Mouse (Mus musculus): ENCODE measurements at regions not wholly inside any gene's neighbourhood (a gene's known extent, or its start where the extent isn't known, plus 50 kb on each side); places are given as distances from the start of the nearest gene placed in this dataset.

DNA sequence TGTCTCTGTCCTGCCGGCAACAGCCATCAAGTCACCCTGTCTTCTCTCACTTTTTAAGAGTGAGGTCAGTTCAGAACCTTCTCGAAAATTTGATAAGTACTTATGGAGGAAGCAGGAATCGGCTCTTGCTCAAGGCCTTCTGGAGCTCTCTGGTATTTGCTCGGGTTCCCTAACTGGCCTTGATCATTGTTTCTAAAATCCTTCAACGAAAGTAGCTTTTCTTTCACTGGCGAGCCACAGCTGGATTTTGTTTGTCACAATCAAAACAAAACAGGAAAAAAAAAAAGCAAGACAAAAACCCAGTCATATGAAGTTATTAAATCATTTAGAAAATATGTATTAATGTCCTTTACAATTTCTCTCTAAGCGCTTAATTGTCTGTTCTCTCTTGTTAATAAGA lies 156.6 kb upstream of the Tex13c2 start:
- Histone ChIP-seq H3K9me3 (replicated peaks) (no peaks in the 10 kb centered on the region), H3K4me1 (replicated peaks) (no peaks in the 10 kb centered on the region), H3K36me3 (replicated peaks) (no peaks in the 10 kb centered on the region), H3K4me2 (no peak overlapping the region), H3K9ac (no peak overlapping the region), H3K27ac (replicated peaks) (no peak overlapping the region), H3K27me3 (no peaks in the 10 kb centered on the region), H3K4me3 (replicated peaks) (no peak overlapping the region)
- no peak for ATAC-seq (ENCODE audit: insufficient read depth)
- 59% methylated on average over 7 of the region's 7 CpGs for WGBS (ENCODE audit: insufficient replicate concordance)

DNA sequence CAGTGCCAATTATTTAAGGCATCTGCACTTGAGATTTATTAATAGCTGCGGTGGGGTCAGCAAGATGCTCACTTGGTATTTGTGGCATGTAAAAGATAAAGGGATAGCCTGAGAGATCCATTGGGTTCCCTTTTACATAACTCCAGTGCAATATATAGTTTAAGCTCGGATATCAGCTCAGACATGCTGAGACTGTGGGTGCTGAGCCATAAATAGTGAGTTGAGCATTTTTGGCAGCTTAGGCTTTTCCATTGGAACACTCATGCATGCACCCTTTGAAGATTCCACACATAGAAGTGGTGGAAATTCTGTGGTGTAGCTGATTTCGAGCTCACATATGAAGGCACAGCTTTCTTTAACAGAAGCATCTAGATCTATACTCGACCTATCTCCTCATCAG lies 155.9 kb upstream of the Tex13c2 start:
- H3K36me3 ChIP-seq (replicated peaks), result no peaks in the 10 kb centered on the region
- H3K9me3 ChIP-seq (replicated peaks), result no peaks in the 10 kb centered on the region
- no peak for ATAC-seq (ENCODE audit: insufficient read depth)
- H3K27me3 ChIP-seq, result no peaks in the 10 kb centered on the region
- no peak overlapping the region for H3K27ac ChIP-seq (replicated peaks)
- H3K4me1 ChIP-seq (replicated peaks), result no peaks in the 10 kb centered on the region
- no peak overlapping the region for H3K4me3 ChIP-seq (replicated peaks)
- no peak overlapping the region for H3K4me2 ChIP-seq
- 52% methylated on average over 4 of the region's 4 CpGs for WGBS (ENCODE audit: insufficient replicate concordance)
- H3K9ac ChIP-seq, result no peak overlapping the region

DNA sequence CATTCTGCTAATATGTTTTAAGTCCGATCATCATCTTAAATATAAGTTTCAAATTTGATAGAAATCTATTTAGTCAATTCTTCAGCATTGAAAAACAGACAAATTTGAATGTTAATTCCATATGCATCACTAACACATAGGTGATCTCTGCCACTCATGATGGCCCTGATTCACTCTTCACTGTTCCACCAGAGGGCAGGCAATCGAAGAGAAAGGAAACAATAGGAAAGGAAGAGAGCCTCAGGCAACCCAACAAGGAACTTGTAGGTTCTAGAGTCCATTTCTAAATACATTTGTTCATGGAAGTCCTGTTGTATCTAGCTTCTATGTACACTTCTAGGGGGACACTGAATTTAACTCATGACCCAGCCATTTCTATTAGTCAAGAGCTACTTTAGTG lies 154.7 kb upstream of the Tex13c2 start:
- H3K27me3 ChIP-seq, result no peaks in the 10 kb centered on the region
- H3K27ac ChIP-seq (replicated peaks), result no peak overlapping the region
- 61% methylated on average over 2 of the region's 2 CpGs for WGBS (ENCODE audit: insufficient replicate concordance)
- H3K4me3 ChIP-seq (replicated peaks), result no peak overlapping the region
- H3K4me1 ChIP-seq (replicated peaks), result no peaks in the 10 kb centered on the region
- H3K9me3 ChIP-seq (replicated peaks), result no peaks in the 10 kb centered on the region
- H3K36me3 ChIP-seq (replicated peaks), result no peaks in the 10 kb centered on the region
- H3K9ac ChIP-seq, result no peak overlapping the region
- ATAC-seq (ENCODE audit: insufficient read depth), result no peak
- H3K4me2 ChIP-seq, result no peak overlapping the region

DNA sequence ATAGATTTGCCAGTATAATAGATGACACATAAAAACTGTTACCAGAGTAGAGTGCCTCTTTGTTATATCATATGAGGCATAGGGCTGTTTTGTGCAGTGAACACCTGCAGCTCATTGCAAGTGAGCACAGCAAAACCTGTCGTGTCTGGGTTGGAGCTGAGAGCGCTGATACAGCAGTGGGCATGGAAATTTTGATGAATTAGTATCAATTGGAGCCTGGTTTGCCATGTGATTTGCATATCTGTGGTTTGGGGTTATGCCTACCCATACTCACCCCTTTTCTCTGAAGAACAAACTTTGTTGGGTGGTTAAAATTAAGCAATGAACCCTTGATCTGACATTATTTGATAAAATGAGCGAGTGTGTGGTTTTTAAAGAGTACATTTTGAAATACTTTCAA lies 152.7 kb upstream of the Tex13c2 start:
- no peaks in the 10 kb centered on the region for H3K36me3 ChIP-seq (replicated peaks)
- H3K27me3 ChIP-seq, result no peaks in the 10 kb centered on the region
- H3K9me3 ChIP-seq (replicated peaks), result no peaks in the 10 kb centered on the region
- H3K4me1 ChIP-seq (replicated peaks), result no peaks in the 10 kb centered on the region
- H3K9ac ChIP-seq, result no peak overlapping the region
- WGBS (ENCODE audit: insufficient replicate concordance), result 60% methylated on average over 3 of the region's 3 CpGs
- no peak overlapping the region for H3K27ac ChIP-seq (replicated peaks)
- H3K4me3 ChIP-seq (replicated peaks), result no peak overlapping the region
- no peak overlapping the region for H3K4me2 ChIP-seq
- ATAC-seq (ENCODE audit: insufficient read depth), result no peak

DNA sequence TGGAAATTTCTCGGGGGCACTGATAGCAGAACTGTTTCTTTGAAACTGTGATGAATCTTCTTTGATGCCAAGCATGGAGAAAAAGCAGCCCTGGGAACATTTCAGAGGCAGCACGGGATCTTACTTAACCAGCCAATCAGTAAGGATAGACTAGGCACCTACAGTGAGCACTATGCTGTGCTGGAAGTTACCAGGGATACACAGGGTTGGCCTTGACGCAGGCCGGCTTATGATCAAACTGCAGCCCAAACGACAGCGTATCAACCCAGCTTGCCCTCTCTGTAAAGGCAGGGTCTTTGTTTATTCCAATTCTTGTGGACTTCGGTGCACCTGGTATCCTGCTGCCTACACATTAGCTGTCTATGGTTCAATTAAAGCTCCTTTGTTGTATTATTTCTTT lies 147.1 kb upstream of the Tex13c2 start:
- 56% methylated on average over 7 of the region's 7 CpGs for WGBS (ENCODE audit: insufficient replicate concordance)
- no peak for ATAC-seq (ENCODE audit: insufficient read depth)

DNA sequence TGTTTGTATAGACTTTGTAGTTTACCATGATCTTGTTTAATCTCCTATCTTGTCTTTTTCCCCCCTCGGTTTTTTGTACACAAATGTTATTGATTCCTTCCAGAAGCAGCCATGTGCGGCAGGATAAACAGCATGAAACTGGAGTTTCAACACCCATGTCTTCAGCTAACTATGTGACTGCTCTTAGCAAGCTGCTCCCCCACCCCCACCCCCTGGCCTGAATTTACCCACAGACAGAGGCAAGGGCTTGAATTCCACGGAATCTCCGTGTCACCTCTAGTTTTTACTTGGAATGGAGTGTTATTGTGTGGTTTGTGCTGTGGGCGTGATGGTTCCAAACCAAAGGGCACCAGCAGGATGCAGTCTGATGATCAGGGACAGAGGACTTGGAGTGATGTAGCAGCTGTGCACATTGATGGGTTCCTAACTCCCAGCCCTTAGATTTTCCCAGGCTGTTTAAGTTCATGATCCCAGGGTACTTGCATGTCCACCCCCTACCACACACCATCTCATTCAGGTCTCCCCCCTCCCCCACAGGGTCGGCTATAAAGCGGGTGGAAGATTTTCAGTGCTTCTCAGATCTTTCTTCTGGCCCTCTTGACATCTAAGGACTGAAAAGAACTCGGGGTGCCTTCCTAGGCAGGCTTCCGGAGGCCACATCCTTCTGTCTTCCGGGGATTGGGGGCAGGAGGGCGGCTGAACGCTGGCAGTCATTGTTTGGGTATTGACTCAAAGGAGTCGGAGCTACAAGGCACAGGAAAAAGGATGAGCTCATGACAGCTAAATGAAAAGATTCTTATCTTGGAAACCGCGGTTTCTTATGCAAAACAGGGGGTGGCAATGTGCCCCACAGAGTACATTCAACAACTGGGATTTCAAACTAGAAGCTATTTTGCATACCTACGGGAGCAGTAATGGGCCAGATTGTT lies 146.3 kb upstream of the Tex13c2 start:
- no peaks in the 10 kb centered on the region for H3K27me3 ChIP-seq
- no peaks in the 10 kb centered on the region for H3K9me3 ChIP-seq (replicated peaks)
- ATAC-seq (ENCODE audit: insufficient read depth), result no peak
- no peaks in the 10 kb centered on the region for H3K36me3 ChIP-seq (replicated peaks)
- no peak overlapping the region for H3K4me3 ChIP-seq (replicated peaks)
- no peak overlapping the region for H3K9ac ChIP-seq
- H3K27ac ChIP-seq (replicated peaks), result no peak overlapping the region
- WGBS (ENCODE audit: insufficient replicate concordance), result 9% methylated on average over 16 of the region's 16 CpGs
- H3K4me2 ChIP-seq, result peak overlapping the region; percentile 15; the same call in 1 of the 2 replicates
- no peaks in the 10 kb centered on the region for H3K4me1 ChIP-seq (replicated peaks)

More for the DNA sequence above, 147.1 kb upstream of the Tex13c2 start:
- Histone ChIP-seq H3K4me2 (no peak overlapping the region), H3K9me3 (replicated peaks) (no peaks in the 10 kb centered on the region), H3K9ac (no peak overlapping the region), H3K4me3 (replicated peaks) (no peak overlapping the region), H3K27me3 (no peaks in the 10 kb centered on the region), H3K4me1 (replicated peaks) (no peaks in the 10 kb centered on the region), H3K27ac (replicated peaks) (no peak overlapping the region), H3K36me3 (replicated peaks) (no peaks in the 10 kb centered on the region)

DNA sequence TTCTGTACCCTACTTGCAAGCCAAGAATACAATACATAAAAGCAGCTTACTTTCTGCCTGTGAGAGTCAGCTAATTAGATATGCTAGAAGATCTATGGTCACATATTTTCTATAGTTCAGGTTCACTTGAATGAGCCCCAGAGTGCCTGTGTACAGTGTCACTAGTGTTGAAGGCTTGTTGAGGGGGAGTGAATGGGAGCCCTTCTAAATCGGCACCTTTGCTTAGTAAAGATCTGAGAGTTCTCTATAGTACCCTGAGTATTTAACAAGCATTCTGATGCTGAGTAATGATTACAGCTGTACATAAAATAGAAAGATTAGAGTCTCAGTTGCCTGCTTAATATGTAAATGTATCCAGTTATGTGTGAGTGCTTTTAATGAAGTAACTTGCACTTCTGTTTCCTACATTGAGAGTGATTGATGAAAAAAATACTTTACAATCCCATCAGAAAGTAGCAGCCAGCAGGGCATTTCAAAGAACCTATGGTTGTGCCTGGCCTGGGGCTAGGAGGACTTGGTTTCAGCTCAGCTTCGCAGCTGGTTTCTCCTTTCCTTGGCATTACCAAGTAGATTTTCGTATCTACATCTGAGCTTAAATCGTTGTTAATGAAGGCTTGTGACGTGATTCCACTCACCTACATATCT lies 136.8 kb upstream of the Tex13c2 start:
- no peak overlapping the region for H3K4me2 ChIP-seq
- H3K4me3 ChIP-seq (replicated peaks), result no peak overlapping the region
- H3K4me1 ChIP-seq (replicated peaks), result no peaks in the 10 kb centered on the region
- no peak for ATAC-seq (ENCODE audit: insufficient read depth)
- H3K36me3 ChIP-seq (replicated peaks), result no peaks in the 10 kb centered on the region
- no peaks in the 10 kb centered on the region for H3K27me3 ChIP-seq
- no peak overlapping the region for H3K27ac ChIP-seq (replicated peaks)
- WGBS (ENCODE audit: insufficient replicate concordance), result 57% methylated on average over 5 of the region's 5 CpGs
- no peak overlapping the region for H3K9ac ChIP-seq
- H3K9me3 ChIP-seq (replicated peaks), result no peaks in the 10 kb centered on the region

DNA sequence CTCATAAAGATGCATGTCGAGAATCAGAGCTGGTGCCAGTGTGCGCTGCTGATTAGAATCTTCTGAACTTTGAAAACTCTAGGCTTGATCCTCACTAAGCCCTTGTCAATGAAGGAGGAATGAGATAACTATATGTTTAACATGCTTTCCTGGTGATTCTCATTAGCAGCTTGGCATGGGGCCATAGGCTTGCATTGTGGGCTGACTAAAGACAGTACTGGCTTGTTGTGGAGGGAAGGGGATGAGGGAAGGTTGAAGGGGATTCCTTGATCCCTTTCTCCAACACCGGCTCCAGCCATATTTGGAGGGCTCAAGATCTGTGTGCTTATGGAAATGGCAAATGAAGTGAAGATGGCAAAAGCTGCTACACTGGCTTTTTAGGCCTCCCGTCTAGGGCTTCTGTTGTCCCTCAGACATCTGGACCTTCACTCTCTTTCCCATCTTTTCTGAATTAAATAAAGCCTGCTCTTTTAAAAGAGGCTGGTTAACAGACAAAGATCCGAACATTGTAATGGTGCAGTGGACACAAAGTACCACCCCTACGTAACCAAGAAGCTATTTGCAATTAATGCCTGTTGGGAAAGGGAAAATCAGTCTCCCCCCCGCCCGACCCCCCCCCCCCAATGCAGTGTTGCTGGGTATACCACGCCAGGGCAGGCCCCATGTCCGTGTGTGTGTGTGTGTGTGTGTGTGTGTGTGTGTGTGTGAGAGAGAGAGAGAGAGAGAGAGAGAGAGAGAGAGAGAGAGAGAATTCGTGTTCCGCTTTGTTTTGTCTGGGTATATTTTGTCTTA lies 129.9 kb upstream of the Tex13c2 start:
- Histone ChIP-seq H3K4me2 (no peak overlapping the region), H3K27me3 (no peaks in the 10 kb centered on the region), H3K27ac (replicated peaks) (no peak overlapping the region), H3K9me3 (replicated peaks) (no peaks in the 10 kb centered on the region), H3K36me3 (replicated peaks) (no peaks in the 10 kb centered on the region), H3K9ac (no peak overlapping the region), H3K4me1 (replicated peaks) (no peaks in the 10 kb centered on the region), H3K4me3 (replicated peaks) (peak overlapping the region; percentile 14; the same call in 1 of the 2 replicates)
- no peak for ATAC-seq (ENCODE audit: insufficient read depth)
- WGBS (ENCODE audit: insufficient replicate concordance), result 36% methylated on average over 11 of the region's 12 CpGs

DNA sequence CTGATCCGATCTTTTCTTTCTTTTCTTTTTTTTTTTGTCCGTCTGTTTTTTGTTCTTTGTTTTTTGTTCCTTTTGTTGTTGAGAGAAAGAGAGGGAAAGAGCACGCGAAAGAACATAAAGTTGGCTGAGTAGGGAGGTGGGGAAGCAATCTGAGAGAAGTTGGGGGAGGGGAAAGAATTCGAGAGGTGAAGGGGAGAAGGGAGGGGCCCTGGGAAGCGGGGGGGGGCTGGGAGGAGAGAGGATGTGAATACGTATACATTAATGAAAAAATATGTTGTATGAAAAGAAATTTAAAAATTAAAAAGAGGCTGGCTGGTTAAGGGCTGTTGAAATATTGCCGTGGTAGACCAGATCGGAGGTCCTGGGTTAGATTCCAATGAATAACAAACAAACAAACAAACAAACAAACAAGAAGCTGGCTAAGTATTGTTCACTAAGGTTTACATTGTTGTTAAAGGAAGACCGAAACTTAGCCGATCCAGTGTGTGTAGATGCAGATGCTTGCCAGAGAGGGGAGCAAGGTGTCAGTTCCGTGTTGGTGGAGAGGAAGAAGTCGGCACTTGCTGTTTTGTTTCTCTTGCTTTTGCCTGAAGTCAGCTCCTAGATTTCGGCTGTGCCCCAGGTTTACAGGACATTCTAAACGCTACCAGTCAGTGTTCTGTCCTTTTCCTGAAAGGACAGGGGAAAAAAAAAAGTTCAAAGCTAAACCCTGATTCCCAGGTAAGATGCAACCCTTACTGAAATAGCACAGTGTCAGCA lies 129.1 kb upstream of the Tex13c2 start:
- Histone ChIP-seq H3K36me3 (replicated peaks) (no peaks in the 10 kb centered on the region), H3K4me3 (replicated peaks) (peak overlapping the region; percentile 14; the same call in 1 of the 2 replicates), H3K4me1 (replicated peaks) (no peaks in the 10 kb centered on the region), H3K9ac (no peak overlapping the region), H3K27me3 (no peaks in the 10 kb centered on the region), H3K4me2 (peak overlapping the region; percentile 29), H3K27ac (replicated peaks) (no peak overlapping the region), H3K9me3 (replicated peaks) (no peaks in the 10 kb centered on the region)
- WGBS (ENCODE audit: insufficient replicate concordance), result 14% methylated on average over 15 of the region's 15 CpGs
- no peak for ATAC-seq (ENCODE audit: insufficient read depth)

DNA sequence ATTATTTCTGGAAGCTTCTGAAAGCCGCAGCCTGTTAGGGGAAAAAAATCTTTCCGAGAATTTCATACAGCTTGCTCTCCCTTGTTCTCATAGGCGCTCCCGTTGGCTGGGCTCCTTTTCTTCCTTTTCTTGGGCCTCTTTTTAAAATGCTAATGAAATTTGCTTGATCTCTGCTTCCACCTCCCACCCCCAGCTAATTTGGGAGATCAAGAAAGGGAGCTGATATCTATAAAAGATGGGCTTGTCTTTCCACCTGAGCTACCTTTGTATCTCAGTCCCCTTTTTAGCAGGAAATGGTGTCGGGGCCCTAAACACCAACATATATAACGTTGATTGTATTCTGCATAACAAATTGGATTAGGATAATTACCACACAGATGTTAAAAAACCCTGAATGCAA lies 128.5 kb upstream of the Tex13c2 start:
- Histone ChIP-seq H3K4me2 (peak overlapping the region; percentile 29; the same call in 1 of the 2 replicates), H3K27me3 (no peaks in the 10 kb centered on the region), H3K27ac (replicated peaks) (no peak overlapping the region), H3K9me3 (replicated peaks) (no peaks in the 10 kb centered on the region), H3K4me1 (replicated peaks) (no peaks in the 10 kb centered on the region), H3K4me3 (replicated peaks) (no peak overlapping the region), H3K36me3 (replicated peaks) (no peaks in the 10 kb centered on the region), H3K9ac (no peak overlapping the region)
- no peak for ATAC-seq (ENCODE audit: insufficient read depth)
- 36% methylated on average over 6 of the region's 6 CpGs for whole genome bisulfite sequencing (ENCODE audit: insufficient replicate concordance)

All from liver, embryonic 15.5 days (tissue).